Mouse (Mus musculus): ENCODE results near the gene Dbr1. TPM values are rescaled to one million over a fixed set of nuclear protein-coding genes. Genes with fewer than 3 reads are reported as not detected.

Dbr1 gene
- total and polyA plus RNA-seq, 2 experiments from 2014 or later = 15.7 to 26.2 TPM

- Histone ChIP-seq H3K4me1 (ENCODE audit: insufficient read depth, low read length) (0 out of 2 replicates have a peak, but pooled peaks cover 3% of the 10 kb centered on the region), H3K4me2 (ENCODE audit: low read depth, low read length, poor library complexity, severe bottlenecking) (no peak overlapping the region), H3K9me3 (ENCODE audit: low read length) (no peaks in the 10 kb centered on the region), H3K27me3 (ENCODE audit: insufficient read depth, low read length) (no peaks in the 10 kb centered on the region), H3K36me3 (ENCODE audit: insufficient read depth, low read length) (no peaks in the 10 kb centered on the region), H3K27ac (ENCODE audit: low read depth, low read length) (no peak overlapping the region), H3K4me3 (ENCODE audit: low read depth, low read length) (no peak overlapping the region), H3K9ac (replicated peaks; ENCODE audit: low read length, poor library complexity, severe bottlenecking) (no peak overlapping the region)
- DNase-seq (ENCODE audit: low spot score) (no peak), ATAC-seq (ENCODE audit: low FRiP score) (no peak)
- TF ChIP-seq CTCF (IDR thresholded peaks at IDR 0.05) = no peak
- 81% methylated on average over 6 of the region's 6 CpGs for WGBS
Measured at GRCm38 (mm10) chr9:99624117-99624516, 48.5 kb downstream of the Dbr1 start.

DNA sequence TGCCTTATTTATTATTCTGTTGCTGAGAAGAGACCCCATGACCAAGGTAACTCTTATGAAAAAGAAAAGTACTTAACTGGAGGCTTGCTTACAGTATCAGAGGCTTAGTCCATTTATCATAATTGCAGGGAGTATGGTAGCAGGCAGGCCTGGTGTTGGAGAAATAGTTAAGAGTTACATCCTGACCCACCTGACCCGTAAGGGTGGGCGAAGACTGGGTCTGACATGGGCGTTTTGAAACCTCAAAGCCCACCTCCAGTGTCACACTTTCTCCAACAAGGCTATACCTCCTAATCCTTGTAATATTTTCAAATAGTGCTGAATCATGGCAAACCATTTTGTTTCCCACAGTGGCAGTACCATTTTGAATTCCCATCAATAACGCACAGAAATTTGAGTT lies 53.0 kb downstream of the Dbr1 start:
- TF ChIP-seq CTCF (IDR thresholded peaks at IDR 0.05) = no peak
- peak overlapping the region; percentile 87 for H3K4me2 ChIP-seq (ENCODE audit: low read depth, low read length, poor library complexity, severe bottlenecking)
- no peaks in the 10 kb centered on the region for H3K27me3 ChIP-seq (ENCODE audit: insufficient read depth, low read length)
- H3K9ac ChIP-seq (replicated peaks; ENCODE audit: low read length, poor library complexity, severe bottlenecking) = no peak overlapping the region
- H3K36me3 ChIP-seq (ENCODE audit: insufficient read depth, low read length) = no peaks in the 10 kb centered on the region
- ATAC-seq (ENCODE audit: low FRiP score) (no peak), DNase-seq (ENCODE audit: low spot score) (no peak)
- no peaks in the 10 kb centered on the region for H3K9me3 ChIP-seq (ENCODE audit: low read length)
- H3K27ac ChIP-seq (ENCODE audit: low read depth, low read length) = no peak overlapping the region
- peak overlapping the region; percentile 60; the same call in 1 of the 2 replicates for H3K4me3 ChIP-seq (ENCODE audit: low read depth, low read length)
- peaks cover 8% of the 10 kb centered on the region for H3K4me1 ChIP-seq (ENCODE audit: insufficient read depth, low read length)
- 59% methylated on average over 4 of the region's 4 CpGs for WGBS

GRCm38 (mm10) chr9:99629281-99630011 lies 53.8 kb downstream of the Dbr1 start, which contains the start of gene Dzip1l:
TSS of gene Dzip1l (plus strand) at chr9:99629496.
- TF ChIP-seq CTCF (IDR thresholded peaks at IDR 0.05) = no peak; the same call in 1 of the 2 replicates
- ATAC-seq (ENCODE audit: low FRiP score) (peak; percentile 83), DNase-seq (ENCODE audit: low spot score) (peak; percentile 78)
- H3K36me3 ChIP-seq (ENCODE audit: insufficient read depth, low read length) = no peaks in the 10 kb centered on the region
- peaks cover 8% of the 10 kb centered on the region for H3K4me1 ChIP-seq (ENCODE audit: insufficient read depth, low read length)
- H3K4me3 ChIP-seq (ENCODE audit: low read depth, low read length) = peak within 1 kb of the TSS; percentile 60
- no peaks in the 10 kb centered on the region for H3K9me3 ChIP-seq (ENCODE audit: low read length)
- peak within 1 kb of the TSS; percentile 87 for H3K4me2 ChIP-seq (ENCODE audit: low read depth, low read length, poor library complexity, severe bottlenecking)
- no peaks in the 10 kb centered on the region for H3K27me3 ChIP-seq (ENCODE audit: insufficient read depth, low read length)
- peak within 1 kb of the TSS; percentile 78 for H3K27ac ChIP-seq (ENCODE audit: low read depth, low read length)
- WGBS = under 1% methylated on average over 44 of the region's 44 CpGs
- H3K9ac ChIP-seq (replicated peaks; ENCODE audit: low read length, poor library complexity, severe bottlenecking) = peak within 1 kb of the TSS; percentile 77

DNA sequence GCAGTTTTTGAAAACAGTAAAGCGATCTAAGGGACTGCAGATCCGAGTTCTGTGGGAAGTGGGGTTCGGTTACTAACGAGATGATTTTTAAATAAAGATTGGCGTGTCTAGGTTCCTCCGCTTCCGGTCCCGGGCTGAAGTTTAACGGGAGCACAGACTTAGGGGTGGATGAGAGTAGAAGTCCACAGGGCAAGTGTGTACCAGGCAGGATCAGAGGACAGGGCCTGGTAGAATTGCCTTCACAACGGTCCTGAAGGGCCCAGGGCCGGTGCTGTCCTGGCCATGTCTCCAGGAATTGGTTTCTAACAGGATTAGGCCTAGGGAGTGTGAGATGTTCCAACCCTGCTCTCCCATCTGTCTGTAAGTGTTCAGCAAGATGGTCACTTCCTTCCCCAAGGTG lies 54.5 kb downstream of the Dbr1 start:
- Histone ChIP-seq H3K4me2 (ENCODE audit: low read depth, low read length, poor library complexity, severe bottlenecking) (peak overlapping the region; percentile 87), H3K9ac (replicated peaks; ENCODE audit: low read length, poor library complexity, severe bottlenecking) (peak overlapping the region; percentile 77), H3K27me3 (ENCODE audit: insufficient read depth, low read length) (no peaks in the 10 kb centered on the region), H3K4me1 (ENCODE audit: insufficient read depth, low read length) (peaks cover 8% of the 10 kb centered on the region), H3K36me3 (ENCODE audit: insufficient read depth, low read length) (no peaks in the 10 kb centered on the region), H3K4me3 (ENCODE audit: low read depth, low read length) (peak overlapping the region; percentile 60), H3K27ac (ENCODE audit: low read depth, low read length) (peak overlapping the region; percentile 78), H3K9me3 (ENCODE audit: low read length) (no peaks in the 10 kb centered on the region)
- whole genome bisulfite sequencing = under 1% methylated on average over 11 of the region's 11 CpGs
- no peak for TF ChIP-seq CTCF (IDR thresholded peaks at IDR 0.05)
- no peak for DNase-seq (ENCODE audit: low spot score)
- peak; percentile 24; the same call in 1 of the 2 replicates for ATAC-seq (ENCODE audit: low FRiP score)

DNA sequence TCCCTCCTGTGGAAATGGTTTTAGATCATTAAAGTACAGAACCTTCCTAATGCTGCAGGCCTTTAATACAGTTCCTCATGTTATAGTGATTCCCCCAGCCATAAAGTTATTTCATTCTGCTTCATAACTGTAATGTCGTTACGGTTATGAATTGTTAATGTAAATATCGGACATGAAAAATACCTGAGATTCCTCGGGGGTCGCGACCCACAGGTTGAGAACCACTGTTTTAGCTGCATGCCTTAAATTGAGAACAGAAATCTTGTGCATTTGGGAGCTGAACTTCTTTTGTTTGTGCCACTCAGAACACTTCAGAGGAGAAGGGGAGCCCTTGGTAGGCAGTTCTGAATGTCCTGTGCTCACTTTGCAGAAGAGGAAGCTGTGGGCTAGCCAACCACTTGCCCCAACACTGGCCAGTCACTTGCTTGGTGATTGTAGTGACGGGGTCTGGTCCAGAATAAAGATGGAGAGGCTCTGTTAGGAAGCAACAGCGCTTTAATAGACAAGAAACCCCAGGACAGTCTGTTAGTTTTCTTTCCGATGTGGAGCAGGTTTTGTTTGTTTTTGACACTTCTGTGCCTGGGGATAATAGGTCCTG lies 55.0 kb downstream of the Dbr1 start:
- peak overlapping the region; percentile 87 for H3K4me2 ChIP-seq (ENCODE audit: low read depth, low read length, poor library complexity, severe bottlenecking)
- no peak for TF ChIP-seq CTCF (IDR thresholded peaks at IDR 0.05)
- peak overlapping the region; percentile 77; the same call in 1 of the 2 replicates for H3K9ac ChIP-seq (replicated peaks; ENCODE audit: low read length, poor library complexity, severe bottlenecking)
- H3K4me1 ChIP-seq (ENCODE audit: insufficient read depth, low read length) = peaks cover 8% of the 10 kb centered on the region
- 52% methylated on average over 9 of the region's 9 CpGs for WGBS
- no peaks in the 10 kb centered on the region for H3K9me3 ChIP-seq (ENCODE audit: low read length)
- ATAC-seq (ENCODE audit: low FRiP score) (no peak), DNase-seq (ENCODE audit: low spot score) (peak; percentile 22)
- H3K36me3 ChIP-seq (ENCODE audit: insufficient read depth, low read length) = peaks cover under 1% of the 10 kb centered on the region; the same call in 1 of the 2 replicates
- H3K27me3 ChIP-seq (ENCODE audit: insufficient read depth, low read length) = no peaks in the 10 kb centered on the region
- H3K4me3 ChIP-seq (ENCODE audit: low read depth, low read length) = peak overlapping the region; percentile 60
- H3K27ac ChIP-seq (ENCODE audit: low read depth, low read length) = no peak overlapping the region

DNA sequence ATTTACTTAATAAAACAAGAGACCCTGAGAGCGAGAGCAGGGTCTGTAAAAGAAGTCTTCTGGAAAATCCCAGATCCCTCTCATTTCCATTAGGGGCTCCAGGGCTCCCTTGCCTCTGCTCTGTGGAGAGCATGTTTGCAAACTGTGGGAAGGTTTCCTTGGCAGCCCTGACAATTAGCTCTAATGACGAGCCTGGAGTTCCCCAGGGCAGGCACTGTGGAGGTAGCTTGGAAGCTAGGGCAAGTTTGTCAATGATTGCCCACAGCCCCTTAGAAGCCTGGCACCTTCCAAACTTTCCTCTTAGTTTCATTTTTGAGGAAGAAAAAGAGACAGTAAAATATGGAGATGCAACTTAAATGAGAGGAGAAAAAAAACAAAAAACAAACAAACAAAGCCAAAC lies 56.2 kb downstream of the Dbr1 start:
- TF ChIP-seq CTCF (IDR thresholded peaks at IDR 0.05) = no peak
- DNase-seq (ENCODE audit: low spot score) (peak; percentile 61), ATAC-seq (ENCODE audit: low FRiP score) (no peak)
- H3K9me3 ChIP-seq (ENCODE audit: low read length) = no peaks in the 10 kb centered on the region
- H3K4me3 ChIP-seq (ENCODE audit: low read depth, low read length) = no peak overlapping the region
- no peaks in the 10 kb centered on the region for H3K27me3 ChIP-seq (ENCODE audit: insufficient read depth, low read length)
- H3K9ac ChIP-seq (replicated peaks; ENCODE audit: low read length, poor library complexity, severe bottlenecking) = no peak overlapping the region
- 26% methylated on average over 2 of the region's 2 CpGs for WGBS
- H3K36me3 ChIP-seq (ENCODE audit: insufficient read depth, low read length) = peaks cover 3% of the 10 kb centered on the region; the same call in 1 of the 2 replicates
- H3K27ac ChIP-seq (ENCODE audit: low read depth, low read length) = 0 out of 2 replicates have a peak overlapping the region, but pooled peaks have one; percentile 6
- peak overlapping the region; percentile 28; the same call in 1 of the 2 replicates for H3K4me2 ChIP-seq (ENCODE audit: low read depth, low read length, poor library complexity, severe bottlenecking)
- H3K4me1 ChIP-seq (ENCODE audit: insufficient read depth, low read length) = peaks cover 8% of the 10 kb centered on the region

All from midbrain, postnatal 0 days (tissue).